Mouse (Mus musculus) forelimb bud, embryonic 11.5 days (tissue): ENCODE data around the gene Saysd1.
A peak's percentile ranks its signal among the peaks of the same experiment; 100 is the strongest.

Source experiments
- DNase-seq: peaks from one replicate; pipeline ENCODE4 v3.0.0-alpha.2; 2012; ENCODE audit warnings: low read depth, low spot score

The Saysd1 gene

DNA sequence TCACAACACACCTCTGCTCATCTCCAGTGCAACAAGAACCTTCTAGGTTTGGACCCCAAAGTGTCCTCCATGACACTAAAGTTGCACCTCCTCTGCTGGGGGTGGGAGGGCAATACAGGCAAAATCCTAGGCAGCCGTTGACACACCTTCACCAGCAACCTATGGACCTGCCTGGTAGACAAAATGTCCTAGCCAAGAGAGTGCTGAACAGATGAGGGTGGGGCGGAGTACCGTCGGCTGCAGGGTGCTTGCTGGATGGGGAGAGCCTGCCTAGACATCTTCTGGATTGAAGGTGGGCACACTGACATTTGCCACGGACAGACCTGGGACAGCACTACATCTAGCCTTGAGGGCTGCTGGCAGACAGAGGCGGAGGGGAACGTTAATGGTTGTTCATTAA, 26.1 kb upstream of the Saysd1 start:
- no peak for DNase-seq

DNA sequence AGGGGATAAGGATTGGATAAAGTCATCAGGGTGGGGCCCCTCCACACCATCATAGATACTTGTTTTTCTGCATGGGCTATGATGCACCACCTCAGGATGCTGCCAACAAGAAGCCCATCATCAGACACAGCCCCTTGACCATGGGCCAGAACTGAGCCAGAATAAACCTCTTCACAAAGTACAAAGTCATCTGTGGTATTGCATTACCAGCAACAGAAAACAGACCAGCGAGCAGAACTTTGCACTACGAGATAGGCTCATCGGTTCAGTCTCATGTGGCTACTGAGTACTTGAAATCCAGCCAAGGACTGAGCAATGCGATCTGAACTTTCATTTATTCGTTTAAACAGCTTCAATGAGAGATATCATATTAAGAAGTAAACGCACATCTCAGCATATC, 24.4 kb upstream of the Saysd1 start:
- DNase-seq = no peak

DNA sequence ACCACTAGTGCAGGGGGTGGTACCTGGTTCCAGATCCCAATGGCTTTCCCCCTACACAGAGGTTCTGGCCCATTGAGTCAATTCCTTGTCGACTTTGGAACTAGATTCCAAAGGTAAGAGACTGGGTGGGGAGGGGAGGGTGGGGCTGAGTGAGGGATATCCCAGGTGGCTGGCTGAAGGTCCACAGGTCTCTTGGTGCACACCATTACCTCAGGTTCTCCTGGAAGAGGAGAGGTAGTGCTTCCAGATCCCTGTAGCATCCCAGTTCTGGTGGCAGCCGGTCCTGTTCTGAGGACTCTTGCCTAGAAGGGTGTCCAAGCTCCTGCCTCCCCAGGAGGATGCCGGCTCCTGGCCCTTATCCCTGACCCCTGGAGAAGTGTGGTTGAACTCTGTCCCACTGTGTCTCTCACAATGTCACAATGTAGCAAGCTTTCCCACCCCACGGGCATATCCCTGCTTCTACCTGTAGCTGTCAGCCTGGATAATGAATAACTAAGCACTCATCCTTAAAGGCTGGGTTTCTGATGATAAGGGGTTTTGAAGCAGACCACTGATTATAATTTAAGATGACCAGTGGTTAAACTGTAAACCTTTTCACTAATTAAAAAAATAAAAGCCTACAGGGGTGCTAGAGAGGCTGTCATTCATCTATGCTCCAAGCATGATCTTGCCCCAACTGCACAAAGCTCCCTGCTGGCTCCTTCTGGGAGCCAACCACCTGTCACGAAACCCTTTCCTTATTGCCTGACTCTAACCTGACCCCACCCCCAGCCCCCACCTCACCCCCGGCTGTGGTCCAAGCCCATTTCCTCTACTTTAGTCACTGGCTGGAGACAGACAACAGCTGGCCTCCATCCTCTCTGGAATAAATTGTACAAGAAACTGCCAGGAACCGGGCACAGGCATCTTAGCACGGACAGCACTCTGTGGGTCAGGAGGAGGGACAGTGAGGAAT, 20.7 kb upstream of the Saysd1 start:
- no peak for DNase-seq

DNA sequence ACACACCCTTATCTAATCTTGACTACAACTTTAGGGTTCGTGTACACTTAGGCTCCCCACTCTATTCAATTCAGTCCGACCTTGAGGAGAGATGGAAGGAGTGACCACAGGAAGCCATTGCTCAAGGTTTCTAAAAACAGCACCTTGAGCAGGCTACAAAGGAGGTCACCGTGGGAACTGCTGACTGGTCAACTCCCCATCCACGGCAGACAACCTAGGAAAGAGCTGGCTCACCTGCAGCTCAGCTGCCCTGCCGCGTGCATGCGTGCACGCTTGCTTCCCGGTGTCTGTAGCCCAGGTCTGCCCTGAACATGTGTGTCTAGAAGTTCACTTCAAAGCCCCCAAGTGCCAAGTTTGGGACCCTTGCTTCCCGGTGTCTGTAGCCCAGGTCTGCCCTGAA, 19.3 kb upstream of the Saysd1 start:
- DNase-seq = no peak

DNA sequence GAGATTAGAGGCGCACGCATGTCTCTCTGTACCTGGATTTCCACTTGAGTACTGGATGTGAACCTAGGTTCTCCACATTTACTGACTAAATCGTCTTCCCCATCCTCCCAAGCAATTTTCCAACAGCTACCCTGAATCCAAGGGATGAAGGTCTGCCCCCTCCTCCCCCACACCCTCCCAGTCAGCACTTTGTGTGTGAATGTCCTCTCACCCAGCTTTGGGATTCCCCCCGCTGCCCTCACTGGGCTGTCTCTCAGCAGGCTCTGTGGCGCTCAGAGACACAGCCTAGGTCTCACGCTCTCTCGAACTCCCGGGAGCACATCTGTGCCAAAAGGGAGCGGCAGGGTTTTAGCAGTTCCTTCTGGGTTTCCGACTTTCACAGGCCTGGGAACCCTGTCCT, 17.4 kb upstream of the Saysd1 start:
- DNase-seq = no peak

DNA sequence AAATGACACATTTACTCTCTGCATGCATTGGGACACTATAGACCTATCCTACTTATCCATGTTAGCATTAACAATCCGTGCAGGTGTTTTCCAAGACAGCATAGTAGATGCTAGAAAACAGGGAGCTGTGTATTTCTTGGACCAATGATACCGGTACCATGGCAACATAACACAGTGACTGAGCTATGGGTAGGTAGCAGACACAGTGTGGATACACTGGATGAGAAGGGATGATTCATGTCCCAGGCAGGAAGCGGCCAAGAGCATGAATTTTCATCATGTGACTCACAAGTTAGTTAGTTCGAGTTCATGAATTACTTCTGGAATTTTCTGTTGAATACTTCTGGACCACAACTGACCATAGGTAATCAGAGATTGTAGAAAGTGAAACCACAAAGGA, 16.6 kb upstream of the Saysd1 start:
- no peak for DNase-seq

DNA sequence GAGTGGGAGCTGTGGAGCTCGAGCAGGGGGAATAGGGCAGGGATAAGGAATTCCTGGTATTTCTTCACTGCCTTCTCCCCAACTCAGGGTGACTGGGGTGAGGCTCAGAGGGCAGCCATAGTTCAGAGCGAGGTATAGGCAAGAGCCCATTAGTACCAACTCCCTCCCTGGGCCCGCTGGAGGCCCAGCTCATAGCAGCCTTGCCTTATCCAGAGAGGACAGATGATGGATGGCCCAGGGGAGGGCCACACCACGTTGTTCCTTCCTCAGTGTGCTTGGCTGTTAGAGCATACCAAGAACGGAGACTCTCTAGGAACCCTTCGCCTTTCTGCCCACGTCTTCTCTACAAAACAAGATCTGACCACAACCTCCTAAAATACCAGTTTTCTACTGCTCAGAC, 15.9 kb upstream of the Saysd1 start:
- no peak for DNase-seq

DNA sequence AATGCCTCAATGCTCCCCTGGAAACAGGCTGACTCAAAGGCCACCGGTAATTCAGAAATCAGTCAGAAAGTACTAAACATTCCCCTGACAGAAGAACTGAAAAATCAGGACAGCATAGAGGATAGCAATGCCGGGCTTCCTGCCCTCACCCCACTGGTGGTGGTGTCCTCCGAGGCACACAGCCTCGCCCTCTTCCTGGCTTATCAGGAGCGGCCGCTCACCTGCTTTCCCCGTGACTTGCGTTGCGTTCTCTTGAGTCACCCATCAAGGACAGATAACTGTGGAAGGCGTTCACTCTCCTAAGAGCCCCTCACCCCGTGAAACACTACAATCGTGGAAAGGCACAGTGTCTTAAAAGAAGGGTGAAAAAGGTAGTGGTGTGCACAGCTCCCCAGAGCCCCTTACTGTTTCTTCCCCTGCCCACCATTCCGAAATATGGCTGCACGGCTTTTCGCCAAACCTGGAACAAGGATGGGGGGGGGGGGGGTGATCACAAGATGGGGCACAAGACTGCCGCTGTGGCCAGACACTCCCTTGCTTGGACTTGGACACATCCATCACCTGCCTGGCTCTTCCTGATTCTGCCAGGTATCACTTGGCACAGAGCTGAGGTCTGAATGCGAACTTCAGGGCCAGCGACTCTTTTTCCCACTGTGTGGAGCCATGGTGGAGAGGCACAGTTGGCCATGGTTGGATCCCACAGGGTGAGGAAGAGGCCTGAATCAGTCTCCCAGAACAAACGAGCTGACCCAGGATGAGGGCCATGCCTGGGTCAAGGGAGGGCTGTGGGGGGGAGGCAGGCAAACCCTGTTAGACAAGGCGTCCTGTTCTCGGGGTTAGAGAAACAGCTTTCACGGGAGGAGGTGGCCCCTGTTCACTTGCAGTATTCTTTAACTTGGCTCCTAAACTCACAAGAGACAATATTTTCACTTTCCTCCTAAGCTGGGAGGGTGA, 11.1 kb upstream of the Saysd1 start:
- DNase-seq = no peak

DNA sequence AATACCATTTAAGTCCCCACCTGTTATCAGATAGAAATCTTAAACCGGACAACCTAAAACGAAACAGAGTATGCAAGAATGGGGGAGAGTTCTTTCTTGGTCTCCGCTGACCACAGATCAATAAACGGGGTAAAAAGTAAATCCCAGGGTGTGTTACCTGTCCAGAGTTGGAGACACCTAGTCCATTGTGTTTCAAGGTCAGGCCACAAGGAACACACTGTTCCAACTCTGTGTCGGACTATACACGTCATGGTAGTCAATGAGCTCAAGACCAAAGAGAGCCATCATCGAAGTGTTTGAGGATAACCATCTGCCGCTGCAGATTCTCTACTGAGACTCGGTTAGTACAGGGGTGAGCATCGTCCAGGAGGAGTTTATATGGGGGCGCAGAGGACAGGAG, 10.2 kb upstream of the Saysd1 start:
- no peak for DNase-seq

DNA sequence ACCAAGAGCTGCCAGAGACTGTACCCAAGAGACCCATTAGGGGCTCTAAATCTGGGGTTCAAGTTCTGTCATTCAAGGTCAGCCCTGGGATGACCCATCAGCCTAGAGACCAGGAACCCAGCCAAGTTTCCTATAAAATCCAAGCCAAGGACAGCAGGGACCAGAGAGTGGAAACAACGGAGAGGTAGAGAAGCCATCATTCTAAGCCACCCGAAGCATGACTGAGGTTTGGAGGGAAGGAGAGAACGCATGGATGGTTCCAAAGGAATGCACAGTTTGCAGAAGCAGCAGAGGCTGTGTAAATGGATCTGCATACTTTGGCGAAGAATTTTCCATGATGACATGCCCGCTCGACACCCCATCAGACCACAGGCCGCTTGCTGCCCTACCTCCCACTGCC, 9.5 kb upstream of the Saysd1 start:
- DNase-seq = no peak

DNA sequence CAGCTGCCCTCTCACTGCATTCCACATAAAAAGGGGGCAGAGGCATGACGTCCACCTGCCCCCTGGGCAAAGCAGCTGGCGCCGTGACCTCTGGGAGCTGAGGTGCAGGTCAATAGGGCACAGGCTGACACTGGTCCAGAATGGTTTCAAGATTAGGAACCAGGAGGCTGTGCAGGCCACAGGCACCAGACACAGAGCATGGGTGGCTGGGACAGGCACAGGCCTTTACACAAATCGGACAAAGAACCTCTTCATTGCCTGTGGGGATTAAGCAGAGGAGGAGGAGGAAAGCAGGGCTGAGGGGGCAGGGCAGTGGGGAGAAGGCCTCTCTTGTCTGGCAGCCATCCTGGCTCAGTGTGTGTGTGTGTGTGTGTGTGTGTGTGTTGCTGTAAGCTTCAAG, 5.8 kb upstream of the Saysd1 start:
- DNase-seq = no peak

DNA sequence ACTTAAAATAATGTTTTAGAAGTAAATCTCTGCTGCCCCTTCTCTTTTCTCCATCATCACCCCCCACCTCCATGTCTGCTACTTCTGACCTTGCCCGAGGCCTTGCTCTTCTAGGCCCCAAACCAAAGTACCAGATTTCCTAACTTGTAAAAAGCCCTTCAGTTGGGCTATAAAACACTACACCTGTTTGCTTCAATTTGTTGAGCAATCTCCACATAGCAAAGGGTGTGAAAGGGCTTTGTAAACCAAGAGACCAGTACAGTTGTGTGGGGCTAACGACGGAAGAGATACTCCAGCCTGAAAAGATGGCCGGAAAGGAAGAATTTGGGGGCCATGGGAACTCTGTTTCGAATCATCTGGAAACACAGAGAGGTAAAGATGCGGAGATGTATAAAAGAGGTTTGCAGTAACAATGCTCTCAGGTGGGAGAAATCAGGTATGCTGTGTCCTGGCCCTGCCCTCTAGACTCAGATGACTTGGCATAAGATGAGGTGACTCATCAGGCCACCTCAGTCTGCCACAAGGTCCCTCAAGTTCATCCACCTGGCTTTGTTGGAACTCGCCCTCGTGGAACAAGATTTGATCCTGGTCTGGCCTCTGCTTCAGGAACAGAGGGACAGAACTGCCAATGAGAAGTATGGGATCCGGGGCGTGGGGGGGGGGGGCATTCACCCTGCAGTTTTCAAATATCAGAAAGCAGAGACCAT, 3.2 kb downstream of the Saysd1 start:
- no peak for DNase-seq

DNA sequence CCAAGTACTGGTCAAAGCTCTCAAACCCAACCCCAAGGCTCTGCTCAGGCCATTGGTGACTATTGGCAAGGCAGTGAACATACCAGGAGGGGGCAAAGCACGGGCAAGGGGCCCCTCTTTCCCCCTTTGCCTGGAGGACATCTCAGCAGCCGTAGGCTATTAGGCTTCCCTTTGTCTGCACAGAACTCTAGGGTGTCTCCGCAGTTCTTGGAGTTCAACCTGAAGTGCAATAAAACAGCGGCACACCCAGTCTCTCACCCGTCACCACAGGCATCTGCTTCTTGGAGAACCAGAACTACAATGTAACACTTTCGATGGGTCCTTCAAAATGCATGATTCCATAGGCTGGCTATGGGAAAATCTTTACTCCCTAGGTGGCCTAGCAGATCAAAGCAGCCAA, 10.2 kb downstream of the Saysd1 start:
- no peak for DNase-seq

DNA sequence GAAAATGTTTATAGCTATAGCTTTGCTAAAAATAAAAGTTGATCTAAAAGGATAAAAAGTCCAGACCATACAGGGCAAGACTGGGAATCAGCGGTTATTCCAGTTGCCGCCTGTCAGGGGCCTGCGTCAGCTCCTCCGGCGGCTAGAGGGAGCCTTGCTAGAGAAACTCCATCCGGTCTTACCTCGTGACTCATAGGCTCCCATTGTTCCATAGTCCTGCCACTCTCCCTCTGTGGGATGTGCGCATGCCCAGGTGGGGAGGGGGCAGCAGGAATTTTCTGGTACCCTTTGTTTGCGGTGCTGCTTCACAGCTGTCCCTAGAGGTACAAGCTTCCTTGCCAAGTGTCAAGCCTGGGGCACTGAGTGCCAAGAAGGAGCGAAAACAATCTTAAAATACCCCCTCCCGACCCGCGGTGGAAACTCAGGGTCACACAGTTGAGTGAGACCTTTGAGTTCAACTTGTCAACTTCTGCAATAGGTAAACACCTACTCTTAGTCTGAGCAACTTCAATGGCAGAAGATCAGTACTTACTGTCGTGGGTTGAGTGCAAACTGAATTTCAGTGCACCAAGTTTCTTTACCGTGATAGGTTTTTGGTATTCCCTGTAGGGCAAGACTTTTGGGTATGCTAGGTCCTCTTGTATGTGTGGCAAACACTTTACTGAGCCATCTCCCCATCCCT, 10.8 kb downstream of the Saysd1 start:
- no peak for DNase-seq

DNA sequence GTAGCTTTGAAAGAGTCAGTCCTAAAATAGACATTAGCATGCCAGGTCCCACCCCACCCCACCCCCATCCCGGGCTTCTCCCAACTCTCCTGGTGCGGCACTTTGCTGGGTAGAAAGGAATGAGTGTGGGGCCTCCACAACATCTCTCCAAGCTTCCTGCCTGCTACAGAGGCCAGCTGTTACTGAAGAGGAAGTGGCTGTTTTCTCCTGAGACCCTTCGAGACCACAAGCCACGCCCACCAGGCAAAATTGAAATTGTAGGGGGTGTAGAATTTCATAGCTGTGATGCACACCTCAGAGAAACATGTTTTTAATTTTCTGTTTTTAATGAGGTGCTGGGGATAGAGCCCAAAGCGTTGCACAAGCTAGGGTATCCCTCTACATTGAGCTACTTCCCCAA, 17.5 kb downstream of the Saysd1 start:
- DNase-seq = peak; percentile 46

DNA sequence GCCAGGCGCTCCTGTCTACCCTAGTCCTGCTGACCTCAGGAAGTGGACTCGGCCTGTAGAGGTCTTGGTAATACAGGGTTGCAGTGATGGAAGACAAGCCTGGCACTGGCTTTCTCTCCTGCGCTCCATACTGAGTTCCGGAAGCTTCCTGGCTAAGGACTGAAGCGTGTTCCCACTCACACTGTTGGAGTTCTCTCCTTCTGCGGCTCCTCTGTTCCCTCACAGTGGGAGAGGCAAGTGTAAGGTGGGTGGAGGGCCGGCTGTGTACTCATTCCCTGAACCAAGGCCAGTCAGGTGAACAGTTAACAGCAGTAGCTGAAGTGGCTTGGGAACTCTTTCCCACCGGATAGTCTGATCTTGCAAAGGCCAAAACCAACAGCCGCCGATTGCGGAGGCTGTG, 18.3 kb downstream of the Saysd1 start:
- no peak for DNase-seq

DNA sequence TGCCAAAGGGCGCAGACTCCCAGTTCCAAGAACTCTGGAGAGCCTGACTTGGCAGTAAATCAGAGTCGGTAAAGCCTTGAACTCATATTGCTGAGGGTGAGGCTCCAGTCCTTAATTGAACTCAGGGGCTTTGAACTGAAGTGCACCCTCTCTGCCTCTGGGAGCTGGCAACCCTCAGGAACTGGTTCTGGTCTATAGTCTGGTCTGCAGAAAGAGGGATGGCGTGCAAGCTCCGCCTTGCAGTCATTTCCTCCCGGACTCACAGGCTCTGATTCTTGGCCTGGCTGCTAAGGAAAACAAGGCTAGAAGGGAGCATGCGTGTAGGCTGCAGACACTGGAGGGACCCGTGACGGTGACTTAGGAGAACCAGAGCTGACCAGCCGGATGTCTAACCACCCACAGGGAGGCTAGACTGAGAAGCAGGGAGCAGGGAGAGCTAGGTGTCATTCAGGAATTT, 22.2 kb downstream of the Saysd1 start:
- no peak for DNase-seq

DNA sequence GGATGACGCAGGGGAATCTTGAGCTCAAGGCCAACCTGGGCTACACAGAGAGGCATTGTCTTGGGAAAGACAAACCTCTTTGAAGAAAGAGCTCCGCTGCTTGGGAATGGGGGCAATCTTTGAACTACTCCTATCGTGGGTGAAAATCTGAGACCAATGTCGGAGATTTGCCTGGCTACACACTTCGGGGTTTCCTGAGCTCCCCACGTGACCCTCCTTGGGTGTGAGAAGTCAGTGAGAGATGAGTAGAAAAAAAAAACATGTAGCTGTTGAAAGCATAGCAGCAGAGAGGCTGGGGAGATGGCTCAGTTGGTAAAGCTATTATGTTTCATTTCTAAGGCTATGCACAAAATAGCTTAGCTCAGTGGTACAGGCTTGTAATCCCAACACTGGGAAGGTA, 23.4 kb downstream of the Saysd1 start:
- DNase-seq = no peak

DNA sequence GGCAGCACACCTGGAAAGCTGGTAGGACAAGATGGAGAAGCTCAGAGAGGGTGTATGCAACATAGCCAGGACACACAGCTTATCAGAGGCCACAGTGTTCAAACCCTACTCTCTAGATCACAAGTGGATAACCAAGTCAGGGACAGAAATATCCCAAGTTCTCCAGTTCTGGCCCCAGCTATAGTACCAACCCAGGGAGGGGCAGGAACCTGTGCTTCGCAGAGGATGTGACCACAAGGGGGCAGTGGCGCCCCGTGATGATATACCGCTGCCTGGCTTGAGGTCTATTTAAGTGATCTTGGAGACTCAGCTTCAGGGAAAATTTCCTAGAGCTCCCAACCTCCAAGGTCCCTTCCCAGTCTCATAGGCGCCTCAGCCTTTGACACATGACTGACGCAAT, 24.4 kb downstream of the Saysd1 start:
- DNase-seq = peak; percentile 87

DNA sequence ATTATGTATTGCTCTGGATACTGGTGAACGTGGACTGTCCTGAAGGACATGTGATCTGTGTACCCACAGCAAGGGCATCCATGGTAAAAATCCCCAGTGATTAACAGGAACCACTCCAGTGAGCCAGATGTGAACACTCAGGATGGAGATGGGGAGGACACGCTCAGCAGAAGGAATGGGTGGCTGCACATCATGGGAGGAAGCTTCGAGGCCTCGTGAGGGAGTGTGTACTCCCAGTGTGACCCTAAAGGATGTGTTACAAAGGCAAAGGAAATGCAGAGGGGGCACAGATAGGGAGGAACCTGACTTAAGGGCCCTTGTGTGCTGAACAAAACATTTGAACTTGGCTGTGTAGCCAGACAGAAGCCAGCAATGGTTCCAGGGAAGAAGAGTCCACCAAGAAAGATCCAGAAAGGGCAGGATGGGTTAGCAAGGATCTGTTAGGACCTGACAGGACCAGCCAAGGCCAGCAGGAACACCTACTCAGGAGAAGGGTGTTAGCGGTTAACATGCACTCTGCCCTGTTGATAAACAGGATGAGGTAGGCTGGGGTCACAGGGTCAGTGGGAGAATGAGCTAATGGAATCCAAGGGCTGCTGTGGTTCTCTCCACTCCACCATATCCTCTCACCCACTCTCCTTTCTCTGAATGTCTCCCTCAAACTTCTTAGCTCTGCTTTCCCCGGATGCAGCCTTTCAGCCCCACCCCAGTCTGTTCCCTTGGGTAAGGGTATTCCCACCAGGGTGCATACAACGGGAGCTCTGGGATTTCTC, 25.0 kb downstream of the Saysd1 start:
- no peak for DNase-seq

DNA sequence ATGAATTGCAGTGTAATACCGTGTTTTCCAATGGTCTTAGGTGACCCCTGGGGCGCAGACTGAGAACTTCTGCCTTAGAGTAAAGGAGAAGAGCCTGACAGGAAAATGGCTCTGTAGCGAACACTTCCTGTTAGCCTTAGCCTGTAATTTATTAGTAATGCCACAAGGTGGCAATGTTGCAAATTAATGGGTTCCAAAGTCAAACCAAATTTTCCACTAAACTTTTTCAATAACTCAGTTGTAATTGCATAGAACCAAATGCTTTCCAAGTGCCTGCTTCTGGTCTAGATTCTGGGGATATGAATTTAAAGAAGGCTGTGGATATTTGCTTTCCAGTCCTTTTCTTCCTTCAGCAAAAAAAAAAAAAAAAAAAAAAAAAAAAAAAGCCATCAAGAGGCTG, 26.1 kb downstream of the Saysd1 start:
- DNase-seq = no peak
